Mouse (Mus musculus) G1E (cell line): ENCODE data around the gene Nrap. TPM values are rescaled to one million over a fixed set of nuclear protein-coding genes. Genes with fewer than 3 reads are reported as not detected.

Experiments used
- ATAC-seq: 2 replicates; pipeline ENCODE4 v1.8.0; 2016; ENCODE audit warnings: mild to moderate bottlenecking; ENCODE audit not compliant: insufficient number of reproducible peaks, poor library complexity, low FRiP score, severe bottlenecking; ENCODE audit errors: extremely low read depth
- DNase-seq: peaks from one replicate; pipeline ENCODE4 v3.0.0; 2012; ENCODE audit warnings: low spot score
- H3K27me3 ChIP-seq: 2 replicates; pipeline ENCODE4 v1.6.1; 2012; ENCODE audit warnings: mild to moderate bottlenecking, low read length, inconsistent platforms; ENCODE audit not compliant: insufficient read depth
- H3K36me3 ChIP-seq: replicated peaks from 2 replicates; pipeline ENCODE3; 2012; ENCODE audit warnings: mild to moderate bottlenecking, inconsistent platforms
- H3K4me1 ChIP-seq: 2 replicates; pipeline ENCODE4 v1.6.1; 2012; ENCODE audit warnings: low read depth, low read length, inconsistent platforms, mixed read lengths; ENCODE audit not compliant: insufficient read depth
- H3K4me3 ChIP-seq: 2 replicates; pipeline ENCODE4 v1.5.1; 2012; ENCODE audit warnings: low read depth, mild to moderate bottlenecking, inconsistent platforms, low read length, moderate library complexity, mixed read lengths
- H3K9me3 ChIP-seq: replicated peaks from 2 replicates; pipeline ENCODE4 v1.6.1; 2012; ENCODE audit warnings: inconsistent platforms
- CTCF ChIP-seq: IDR thresholded peaks from 2 replicates; pipeline ENCODE4 v1.5.1; 2012; ENCODE audit warnings: low read depth, low read length, inconsistent platforms, mixed read lengths
- GATA1 ChIP-seq: IDR thresholded peaks from 2 replicates; pipeline ENCODE4 v1.6.1; 2012; ENCODE audit warnings: borderline replicate concordance, low read length, inconsistent platforms, mixed read lengths
- GATA2 ChIP-seq: IDR thresholded peaks from 2 replicates; pipeline ENCODE4 v1.6.1; 2012; ENCODE audit warnings: low read depth, low read length, inconsistent platforms, borderline replicate concordance
- POLR2AphosphoS5 ChIP-seq: IDR thresholded peaks from 2 replicates; pipeline ENCODE4 v1.6.1; 2012; ENCODE audit warnings: low read depth, low read length, inconsistent platforms; ENCODE audit not compliant: insufficient replicate concordance
- TAL1 ChIP-seq: conservative IDR thresholded peaks from 2 replicates; pipeline ENCODE4 v1.6.1; 2012; ENCODE audit warnings: low read depth, low read length, inconsistent platforms, mixed read lengths
- polyA plus RNA-seq: library from polyadenylated mRNA; stranded (reverse); fragments of >175 nt; gene quantifications from 2 replicates; pipeline ENCODE4 v1.2.3, GENCODE M21; 2012
- total RNA-seq, 2 experiments: library from RNA; stranded (forward) in 1 of 2; stranded (reverse) in 1 of 2; fragments of 200-1000 nt in 1 of 2; fragments of >200 nt in 1 of 2; fragmentation: Nextera tagmentation in 1 of 2; gene quantifications; 2 replicates each; pipeline ENCODE4 v1.2.3; 2014 to 2017

Gene Nrap
- total and polyA plus RNA-seq, 3 experiments, result 0.02 to 0.23 (median 0.05) TPM

- TF ChIP-seq POLR2AphosphoS5 (no peak), GATA2 (no peak), GATA1 (no peak), TAL1 (no peak), CTCF (no peak)
- Histone ChIP-seq H3K9me3 (no peaks in the 10 kb centered on the region), H3K36me3 (peaks cover 2% of the 10 kb centered on the region), H3K27me3 (no peaks in the 10 kb centered on the region), H3K4me1 (peaks cover 72% of the 10 kb centered on the region), H3K4me3 (no peak overlapping the region)
- no peak for DNase-seq
- ATAC-seq, result no peak
These were observed 3.6 kb upstream of the Nrap start for GRCm38 (mm10) chr19:56393311-56393866.

- Histone ChIP-seq H3K4me3 (peak overlapping the region; percentile 54; the same call in 1 of the 2 replicates), H3K9me3 (no peaks in the 10 kb centered on the region), H3K4me1 (peaks cover 59% of the 10 kb centered on the region), H3K36me3 (peaks cover 2% of the 10 kb centered on the region), H3K27me3 (no peaks in the 10 kb centered on the region)
- DNase-seq (peak; percentile 92), ATAC-seq (peak; percentile 99)
- TF ChIP-seq GATA2 (no peak), TAL1 (peak; percentile 48; the same call in 1 of the 2 replicates)
These were observed 1.6 kb upstream of the Nrap start for GRCm38 (mm10) chr19:56391307-56392046.

GRCm38 (mm10) chr19:56389176-56389575 lies 661 bp downstream of the Nrap start:
- H3K4me1 ChIP-seq, result peaks cover 42% of the 10 kb centered on the region
- H3K9me3 ChIP-seq, result no peaks in the 10 kb centered on the region
- DNase-seq (no peak), ATAC-seq (no peak)
- TF ChIP-seq CTCF (no peak), POLR2AphosphoS5 (no peak), GATA2 (no peak), GATA1 (no peak), TAL1 (no peak)
- H3K4me3 ChIP-seq, result no peak overlapping the region
- H3K27me3 ChIP-seq, result no peaks in the 10 kb centered on the region
- no peaks in the 10 kb centered on the region for H3K36me3 ChIP-seq

GRCm38 (mm10) chr19:56387726-56388302 lies 2.0 kb downstream of the Nrap start:
- DNase-seq, result no peak
- H3K9me3 ChIP-seq, result no peaks in the 10 kb centered on the region
- no peak overlapping the region for H3K4me3 ChIP-seq
- H3K36me3 ChIP-seq, result no peaks in the 10 kb centered on the region
- ATAC-seq, result no peak
- no peak for TF ChIP-seq GATA1
- TF ChIP-seq CTCF, result no peak
- TF ChIP-seq GATA2, result no peak
- no peak for TF ChIP-seq TAL1
- no peak for TF ChIP-seq POLR2AphosphoS5
- H3K4me1 ChIP-seq, result peaks cover 34% of the 10 kb centered on the region
- no peaks in the 10 kb centered on the region for H3K27me3 ChIP-seq

GRCm38 (mm10) chr19:56386095-56386494 lies 3.7 kb downstream of the Nrap start:
- no peak for DNase-seq
- H3K36me3 ChIP-seq, result no peaks in the 10 kb centered on the region
- peaks cover 21% of the 10 kb centered on the region for H3K4me1 ChIP-seq
- H3K9me3 ChIP-seq, result no peaks in the 10 kb centered on the region
- TF ChIP-seq GATA2 (no peak), TAL1 (no peak), POLR2AphosphoS5 (no peak), CTCF (no peak), GATA1 (no peak)
- no peak for ATAC-seq
- peaks cover 7% of the 10 kb centered on the region; the same call in 1 of the 2 replicates for H3K27me3 ChIP-seq
- no peak overlapping the region for H3K4me3 ChIP-seq

- H3K4me1 ChIP-seq, result peaks cover 20% of the 10 kb centered on the region
- ATAC-seq, result no peak
- H3K9me3 ChIP-seq, result no peaks in the 10 kb centered on the region
- no peak overlapping the region for H3K4me3 ChIP-seq
- peaks cover 9% of the 10 kb centered on the region; the same call in 1 of the 2 replicates for H3K27me3 ChIP-seq
- TF ChIP-seq TAL1 (no peak), GATA1 (no peak), POLR2AphosphoS5 (no peak), GATA2 (no peak), CTCF (no peak)
- DNase-seq, result no peak
- H3K36me3 ChIP-seq, result no peaks in the 10 kb centered on the region
These were observed 4.3 kb downstream of the Nrap start for GRCm38 (mm10) chr19:56385546-56385945.
